Mouse (Mus musculus): ENCODE data around the gene Skint10. TPM values are rescaled to one million over a fixed set of nuclear protein-coding genes. Genes with fewer than 3 reads are reported as not detected.

The Skint10 gene
- not detected in 2 replicates for polyA plus RNA-seq (2011; ENCODE audit: insufficient read depth, insufficient read length, low replicate concordance, missing spikeins)

DNA sequence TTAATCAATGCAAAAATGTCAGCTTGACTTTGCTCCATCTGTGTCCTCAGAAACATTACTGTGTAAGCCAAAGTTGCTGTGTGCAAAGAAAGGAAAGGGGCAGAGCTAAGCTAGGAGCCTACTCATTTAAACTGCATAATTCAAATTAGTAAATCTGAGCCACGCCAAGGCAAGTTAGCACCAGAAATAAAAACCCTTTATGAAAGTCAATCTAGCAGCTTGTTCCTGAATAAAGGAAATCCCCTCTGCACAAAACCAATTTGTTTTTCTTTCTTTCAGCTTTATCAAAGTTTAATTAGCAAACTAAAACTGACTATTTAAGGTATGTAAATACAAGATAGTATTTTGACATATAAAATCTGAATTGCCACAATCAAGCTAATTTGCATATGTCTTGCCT, at the start of gene Skint10:
Gene Skint10, minus strand, starts transcription at position 101 of the 400 bp plus-strand sequence.
- 74% methylated on average over 1 of the region's 1 CpGs for WGBS
- Histone ChIP-seq H3K27ac (ENCODE audit: control insufficient read depth, insufficient read depth, low read depth, low read length, poor library complexity) (no peak within 1 kb of the TSS), H3K4me3 (replicated peaks; ENCODE audit: control insufficient read depth, low read depth, low read length) (no peak within 1 kb of the TSS), H3K4me1 (ENCODE audit: control insufficient read depth, insufficient read depth, low read length) (no peaks in the 10 kb centered on the region)
- TF ChIP-seq CTCF (IDR thresholded peaks at IDR 0.05; ENCODE audit: control insufficient read depth, insufficient read depth, low read length) (no peak), POLR2A (IDR thresholded peaks at IDR 0.05; ENCODE audit: borderline replicate concordance, control insufficient read depth, low read depth, low read length) (no peak)

DNA sequence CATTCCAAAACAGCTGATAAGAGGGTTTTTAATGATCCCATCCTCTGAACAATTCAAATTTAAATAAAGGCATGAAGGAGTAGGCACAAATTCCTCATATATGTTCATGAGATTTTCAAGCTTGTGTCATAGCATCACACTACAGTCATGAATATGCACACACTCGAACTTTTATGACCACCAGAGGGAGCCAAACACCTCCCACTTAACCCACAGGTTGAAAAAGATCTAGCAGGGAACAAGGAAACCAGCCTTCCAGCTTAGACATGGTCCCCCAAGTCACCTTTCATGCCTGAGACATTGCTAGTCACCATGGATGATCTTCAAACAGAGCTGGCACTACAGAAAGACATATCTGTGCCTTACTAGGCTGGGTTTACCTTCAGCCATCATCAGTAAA, 16.0 kb upstream of the Skint10 start:
- H3K4me1 ChIP-seq (ENCODE audit: control insufficient read depth, insufficient read depth, low read length) = no peaks in the 10 kb centered on the region
- TF ChIP-seq POLR2A (IDR thresholded peaks at IDR 0.05; ENCODE audit: borderline replicate concordance, control insufficient read depth, low read depth, low read length) (no peak), CTCF (IDR thresholded peaks at IDR 0.05; ENCODE audit: control insufficient read depth, insufficient read depth, low read length) (no peak)
- no peak overlapping the region for H3K27ac ChIP-seq (ENCODE audit: control insufficient read depth, insufficient read depth, low read depth, low read length, poor library complexity)
- 0% methylated on average over 1 of the region's 1 CpGs for WGBS
- no peak overlapping the region for H3K4me3 ChIP-seq (replicated peaks; ENCODE audit: control insufficient read depth, low read depth, low read length)

Other genes with a start within 250 kb of the Skint10 start
- gene Skint2, start 217.7 kb downstream of the Skint10 start, polyA plus RNA-seq (2011; ENCODE audit: insufficient read depth, insufficient read length, low replicate concordance, missing spikeins) = not detected in 2 replicates

All from bone marrow, adult 2 months (tissue).